Mouse (Mus musculus) left cerebral cortex, adult 8-10 months (tissue): ENCODE results near the gene Rptn. TPM values are rescaled to one million over a fixed set of nuclear protein-coding genes. Genes with fewer than 3 reads are reported as not detected.

Experiments used
- DNase-seq, 2 experiments: peaks; one replicate each; pipeline ENCODE4 v3.0.0; 2022; ENCODE audit warnings: low spot score in 2 of 2
- total RNA-seq, 4 experiments: library from RNA; stranded (reverse); gene quantifications; 2 replicates each; pipeline ENCODE4 v1.2.4; 2022

Rptn gene
- total RNA-seq, result not detected

- no peak for DNase-seq
Measured at GRCm38 (mm10) chr3:93393366-93393765, at the start of gene Rptn. Rptn (plus strand) TSS chr3:93393699.

- no peak for DNase-seq
Measured at GRCm38 (mm10) chr3:93346896-93347295, 46.6 kb upstream of the Rptn start.

DNA sequence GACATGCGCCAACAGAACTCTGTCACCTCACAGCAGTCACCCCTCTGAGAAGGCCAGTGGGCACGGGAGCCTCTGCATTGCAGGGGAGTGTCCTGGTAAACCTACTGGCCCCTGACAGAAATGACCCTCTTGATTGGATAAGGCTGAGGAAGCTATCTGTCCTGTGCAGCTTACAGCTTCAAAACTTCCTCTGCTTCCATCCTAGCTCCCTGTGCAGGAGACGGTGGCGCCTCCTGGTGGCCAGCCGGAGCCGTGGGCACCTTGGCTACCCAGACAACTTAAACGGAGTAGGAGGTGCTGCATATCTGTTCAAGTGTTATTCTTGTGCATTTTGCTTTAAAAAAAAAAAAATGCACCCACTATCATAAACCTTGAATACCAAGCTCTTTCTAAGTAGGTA lies 33.5 kb upstream of the Rptn start:
- DNase-seq, result peak; percentile 18 to 29

DNA sequence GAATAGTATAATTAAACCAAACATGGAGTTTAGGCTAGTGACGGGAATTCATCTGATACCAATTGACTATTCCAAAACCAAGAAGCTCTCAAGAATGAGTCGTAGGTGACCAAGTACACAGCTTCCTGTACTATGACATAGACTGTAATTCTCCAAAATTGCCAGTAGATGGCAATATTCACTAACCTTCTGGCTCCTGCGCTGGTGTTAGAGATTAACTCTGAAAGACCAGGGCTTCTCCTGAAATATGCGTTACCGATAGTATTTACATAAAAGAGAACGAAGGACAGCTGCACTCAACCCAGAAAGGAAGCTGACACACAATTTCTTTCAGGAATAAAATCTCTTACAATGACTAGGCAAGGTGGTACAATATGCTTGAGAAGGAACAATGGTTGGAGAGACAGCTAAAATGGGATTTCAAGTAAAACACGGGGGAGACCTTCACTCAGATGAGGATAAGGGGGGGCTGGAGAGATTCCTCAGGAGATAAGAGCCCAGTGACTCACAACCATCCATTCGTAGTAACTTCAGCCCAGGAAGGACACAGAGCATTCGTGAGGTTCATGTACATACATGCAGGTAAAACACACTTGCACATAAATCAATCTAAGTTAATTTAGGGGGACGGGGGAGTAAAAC lies 31.4 kb upstream of the Rptn start:
- no peak for DNase-seq

GRCm38 (mm10) chr3:93366966-93367575 lies 26.4 kb upstream of the Rptn start:
- no peak for DNase-seq

DNA sequence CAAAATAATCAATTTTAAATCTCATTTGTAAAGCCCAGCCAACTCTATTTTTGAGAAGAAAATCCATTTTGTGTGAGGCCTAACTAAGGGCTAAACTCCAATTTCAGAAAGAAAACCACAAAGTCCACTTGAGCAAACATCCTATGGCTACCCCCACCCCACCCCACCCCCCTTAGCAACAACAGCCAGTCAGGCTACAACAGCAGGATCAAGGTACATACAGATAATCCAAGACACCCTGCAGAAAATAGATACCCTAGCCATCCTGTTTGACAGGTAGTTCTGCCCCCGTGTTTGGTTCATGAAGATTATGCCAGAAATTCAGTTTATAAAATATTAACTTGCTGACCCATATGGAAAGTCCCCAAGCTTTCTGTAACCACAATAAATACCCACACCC lies 25.3 kb upstream of the Rptn start:
- DNase-seq, result no peak

- DNase-seq, result no peak
Measured at GRCm38 (mm10) chr3:93373416-93373815, 20.1 kb upstream of the Rptn start.

DNA sequence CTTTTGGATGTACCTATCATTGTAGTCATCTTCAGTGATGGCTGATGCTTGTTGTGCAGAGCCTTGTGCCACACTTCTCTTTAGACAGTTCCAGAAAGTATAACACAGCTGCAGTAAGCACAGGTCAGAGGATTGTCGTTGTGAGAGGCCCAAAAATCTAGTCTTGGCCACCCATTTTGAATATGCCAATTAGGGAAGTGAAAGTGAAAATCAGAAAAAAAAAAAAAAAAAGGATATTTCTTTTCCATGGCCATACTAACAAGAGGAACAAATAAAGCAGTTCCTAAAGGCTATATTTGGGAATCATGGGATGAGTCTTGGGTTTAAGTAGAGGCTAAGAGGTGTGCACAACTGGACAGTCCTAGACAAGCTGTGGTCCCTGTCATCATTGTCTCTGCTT lies 18.3 kb upstream of the Rptn start:
- no peak for DNase-seq

- no peak for DNase-seq
Measured at GRCm38 (mm10) chr3:93375601-93376000, 17.9 kb upstream of the Rptn start.

GRCm38 (mm10) chr3:93378146-93378545 lies 15.4 kb upstream of the Rptn start:
- no peak for DNase-seq

DNA sequence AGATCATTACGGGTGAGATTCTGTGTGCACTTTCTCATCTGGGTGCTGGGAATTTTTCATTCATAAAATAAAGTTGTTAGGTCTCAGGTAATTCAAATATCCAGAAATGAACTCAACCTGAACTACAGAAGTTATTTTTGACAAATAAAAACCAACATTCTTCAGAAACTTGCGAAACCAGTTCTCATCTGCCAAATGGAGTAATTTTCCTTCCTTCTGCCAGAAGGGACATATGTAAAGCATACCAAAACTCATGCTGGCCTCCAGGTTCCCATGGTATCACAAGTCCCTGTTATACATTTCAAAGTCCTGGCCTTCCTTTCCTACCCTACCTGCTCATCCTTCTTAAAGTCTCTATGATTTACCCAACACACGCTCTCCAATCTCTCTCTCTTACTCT lies 10.4 kb downstream of the Rptn start:
- DNase-seq, result no peak

- no peak for DNase-seq
Measured at GRCm38 (mm10) chr3:93406992-93407391, 13.5 kb downstream of the Rptn start.

GRCm38 (mm10) chr3:93411905-93412304 lies 18.4 kb downstream of the Rptn start:
- no peak for DNase-seq

- no peak for DNase-seq
Measured at GRCm38 (mm10) chr3:93431673-93432072, 38.2 kb downstream of the Rptn start.

GRCm38 (mm10) chr3:93442030-93442429 lies 48.5 kb downstream of the Rptn start, which contains the start of gene Tchh:
Tchh (plus strand) TSS chr3:93442330.
- no peak for DNase-seq

DNA sequence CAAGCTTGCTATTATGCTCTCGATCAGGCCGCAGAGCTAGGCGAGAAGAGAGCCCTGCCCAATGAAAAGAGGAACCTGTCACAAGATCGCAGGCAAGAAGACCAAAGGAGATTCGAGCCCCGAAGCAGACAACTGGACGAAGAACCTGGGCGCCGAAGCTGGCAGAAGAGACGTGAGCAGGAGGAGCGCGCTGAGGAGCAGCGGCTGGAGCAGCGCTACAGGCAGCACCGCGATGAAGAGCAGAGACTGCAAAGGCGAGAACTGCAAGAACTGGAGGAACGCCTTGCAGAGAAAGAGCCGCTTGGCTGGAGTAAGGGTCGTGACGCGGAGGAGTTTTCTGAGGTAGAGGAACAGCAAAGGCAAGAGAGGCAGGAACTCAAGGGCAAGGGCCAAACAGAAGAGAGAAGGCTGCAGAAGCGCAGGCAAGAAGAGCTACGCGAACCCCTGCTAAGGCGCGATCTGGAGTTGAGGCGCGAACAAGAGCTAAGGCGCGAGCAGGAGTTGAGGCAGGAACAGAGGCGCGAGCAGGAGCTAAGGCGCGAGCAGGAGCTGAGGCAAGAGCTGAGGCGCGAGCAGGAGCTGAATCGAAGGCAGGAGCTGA lies 50.1 kb downstream of the Rptn start:
- DNase-seq, result peak; percentile 6 to 25

DNA sequence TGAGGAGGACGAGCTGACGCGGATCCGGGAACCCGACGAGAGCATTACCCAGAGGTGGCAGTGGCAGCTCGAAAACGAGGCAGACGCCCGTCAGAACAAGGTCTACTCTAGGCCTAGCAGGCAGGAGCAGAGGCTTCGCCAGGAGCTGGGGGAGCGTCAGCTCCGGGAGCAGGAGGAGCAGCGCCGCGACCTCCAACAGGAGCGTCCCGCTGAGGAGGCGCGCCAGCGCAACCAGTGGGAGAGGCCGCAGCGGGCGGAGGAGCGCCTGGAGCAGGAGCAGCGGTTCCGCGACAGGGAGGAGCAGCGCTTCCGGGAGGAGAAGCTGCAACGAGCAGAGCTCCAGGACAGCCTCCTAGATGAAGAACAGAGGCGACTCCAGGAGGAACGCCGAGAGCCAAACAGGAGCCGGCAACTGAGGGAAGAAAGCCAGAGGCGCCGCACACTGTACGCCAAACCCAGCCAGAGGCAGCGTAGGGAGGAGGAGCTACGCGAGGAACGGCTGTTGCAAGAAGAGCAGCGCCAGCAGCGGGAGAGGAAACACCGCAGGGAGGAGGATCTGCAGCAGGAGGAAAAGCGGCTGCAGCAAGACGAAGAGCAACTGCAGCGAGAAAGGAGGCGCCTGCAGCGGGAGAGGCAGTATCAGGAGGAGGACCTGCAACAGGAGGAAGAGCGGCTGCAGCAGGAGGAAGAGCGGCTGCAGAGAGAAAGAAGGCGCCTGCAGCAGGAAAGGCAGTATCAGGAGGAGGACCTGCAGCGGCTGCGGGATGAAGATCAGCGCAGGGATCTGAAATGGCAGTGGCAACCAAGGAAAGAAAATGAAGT lies 51.1 kb downstream of the Rptn start:
- DNase-seq, result peak; percentile 52 to 59

- peak; percentile 5 to 34 for DNase-seq
Measured at GRCm38 (mm10) chr3:93445165-93445705, 51.7 kb downstream of the Rptn start.

DNA sequence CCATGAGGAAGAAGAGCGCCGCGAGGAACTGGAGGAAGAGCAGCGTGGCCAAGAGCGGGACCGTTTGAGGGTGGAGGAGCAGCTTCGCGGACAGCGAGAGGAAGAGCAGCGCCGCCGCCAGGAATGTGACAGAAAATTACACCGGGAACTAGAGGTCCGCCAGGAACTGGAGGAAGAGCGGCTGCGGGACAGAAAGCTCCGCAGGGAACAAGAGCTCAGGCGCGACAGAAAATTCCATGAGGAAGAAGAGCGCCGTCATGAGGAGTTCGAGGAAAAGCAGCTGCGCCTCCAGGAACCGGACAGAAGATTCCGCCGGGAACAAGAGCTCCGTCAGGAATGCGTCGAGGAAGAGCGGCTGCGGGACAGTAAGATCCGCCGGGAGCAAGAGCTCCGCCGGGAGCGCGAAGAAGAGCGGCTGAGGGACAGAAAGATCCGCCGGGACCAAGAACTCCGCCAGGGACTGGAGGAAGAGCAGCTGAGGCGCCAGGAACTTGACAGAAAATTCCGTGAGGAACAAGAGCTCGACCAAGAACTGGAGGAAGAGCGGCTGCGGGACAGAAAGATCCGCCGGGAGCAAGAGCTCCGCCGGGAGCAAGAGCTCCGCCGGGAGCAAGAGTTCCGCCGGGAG lies 52.7 kb downstream of the Rptn start:
- peak in 1 of 2 experiments; percentile 4 for DNase-seq

DNA sequence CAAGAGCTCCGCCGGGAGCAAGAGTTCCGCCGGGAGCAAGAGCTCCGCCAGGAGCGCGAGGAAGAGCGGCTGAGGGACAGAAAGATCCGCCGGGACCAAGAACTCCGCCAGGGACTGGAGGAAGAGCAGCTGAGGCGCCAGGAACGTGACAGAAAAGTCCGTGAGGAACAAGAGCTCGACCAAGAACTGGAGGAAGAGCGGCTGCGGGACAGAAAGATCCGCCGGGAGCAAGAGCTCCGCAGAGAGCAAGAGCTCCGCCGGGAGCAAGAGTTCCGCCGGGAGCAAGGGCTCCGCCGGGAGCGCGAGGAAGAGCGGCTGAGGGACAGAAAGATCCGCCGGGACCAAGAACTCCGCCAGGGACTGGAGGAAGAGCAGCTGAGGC lies 53.2 kb downstream of the Rptn start:
- peak in 1 of 2 experiments; percentile 5 for DNase-seq

GRCm38 (mm10) chr3:93447138-93447841 lies 53.8 kb downstream of the Rptn start:
- DNase-seq, result peak; percentile 50 to 66
